Mouse (Mus musculus) cerebellum, adult 9-11 months (tissue): ENCODE measurements around the gene Pik3r2.

Experiments used
- DNase-seq: peaks from one replicate; pipeline ENCODE4 v3.0.0; 2022

The Pik3r2 gene

GRCm38 (mm10) chr8:70800648-70801047, 24.1 kb upstream of the Pik3r2 start:
- DNase-seq = peak; percentile 25

DNA sequence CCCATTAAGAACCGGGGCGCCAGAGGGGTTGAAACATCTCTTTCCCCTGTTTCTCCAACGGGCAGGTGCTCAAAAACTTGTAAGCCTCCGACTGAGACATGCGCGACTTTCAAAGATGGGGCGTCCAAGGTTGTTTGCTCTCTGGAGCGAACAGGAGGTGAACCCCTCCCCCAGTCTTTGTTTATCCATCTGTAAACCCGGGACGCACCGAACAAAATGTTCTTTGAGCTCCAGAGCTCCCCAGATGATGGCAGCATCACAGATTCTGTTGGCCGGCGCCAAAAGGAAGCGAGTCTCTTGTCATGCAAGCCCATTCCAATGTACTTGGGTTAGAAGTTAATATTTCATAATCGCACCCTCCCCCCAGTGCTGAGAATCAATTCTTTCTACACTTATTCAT, 21.8 kb upstream of the Pik3r2 start:
- peak; percentile 60 for DNase-seq

- DNase-seq = peak; percentile 92
These were observed 20.9 kb upstream of the Pik3r2 start for GRCm38 (mm10) chr8:70797081-70798070.

DNA sequence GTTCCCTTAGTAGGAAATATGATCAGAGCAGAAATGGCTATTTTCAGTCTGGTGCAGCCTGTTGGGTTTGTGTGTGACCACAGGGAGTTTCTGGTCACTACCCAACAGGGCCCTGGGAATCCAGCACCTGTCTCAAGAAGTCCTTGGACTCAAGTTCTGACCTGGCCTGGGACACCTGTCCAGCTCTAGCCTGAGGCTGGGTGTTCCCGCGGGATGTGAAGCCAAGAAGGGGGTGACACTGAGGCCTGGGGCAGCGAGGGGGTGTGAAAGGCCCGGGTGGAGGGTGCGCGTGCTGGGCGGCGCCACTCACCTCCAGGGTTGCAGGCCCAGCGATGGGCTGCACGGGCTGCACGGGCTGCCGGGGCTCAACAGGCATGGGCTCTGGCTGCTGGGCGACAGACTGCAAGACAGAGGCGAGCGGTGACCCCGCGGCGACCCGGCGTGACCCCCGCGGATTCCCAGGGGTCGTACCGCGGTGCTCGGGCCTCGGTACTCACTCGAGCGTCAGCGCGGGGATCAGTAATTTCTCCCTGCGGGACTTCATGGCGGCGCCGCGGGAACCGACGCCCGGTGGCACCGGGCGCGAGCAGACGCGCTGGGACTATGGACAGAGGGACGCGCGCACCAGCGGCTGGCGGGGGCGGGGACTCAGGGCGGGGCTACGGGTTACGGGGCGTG, 20.0 kb upstream of the Pik3r2 start:
- DNase-seq = no peak

DNA sequence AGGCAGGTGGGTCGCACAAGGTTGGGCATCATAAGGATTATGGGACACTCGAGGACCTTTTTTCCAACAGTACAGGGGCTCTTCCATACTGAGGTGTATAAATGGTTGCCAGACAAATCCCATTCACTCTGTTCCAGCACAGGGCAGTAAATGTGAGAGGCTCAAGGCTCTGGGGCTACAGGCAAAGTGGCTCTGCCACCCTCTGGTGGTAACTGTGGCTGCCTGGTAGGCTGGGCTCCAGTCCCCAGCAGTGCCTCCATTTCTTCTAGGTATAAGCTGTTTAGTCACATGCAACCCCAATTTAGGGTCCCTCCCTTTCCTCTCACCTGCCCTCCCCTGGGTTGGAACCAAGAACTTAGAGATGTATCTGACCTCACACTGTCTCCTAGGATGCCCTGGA, 18.9 kb upstream of the Pik3r2 start:
- peak; percentile 42 for DNase-seq

GRCm38 (mm10) chr8:70794215-70794614, 17.7 kb upstream of the Pik3r2 start:
- peak; percentile 53 for DNase-seq

DNA sequence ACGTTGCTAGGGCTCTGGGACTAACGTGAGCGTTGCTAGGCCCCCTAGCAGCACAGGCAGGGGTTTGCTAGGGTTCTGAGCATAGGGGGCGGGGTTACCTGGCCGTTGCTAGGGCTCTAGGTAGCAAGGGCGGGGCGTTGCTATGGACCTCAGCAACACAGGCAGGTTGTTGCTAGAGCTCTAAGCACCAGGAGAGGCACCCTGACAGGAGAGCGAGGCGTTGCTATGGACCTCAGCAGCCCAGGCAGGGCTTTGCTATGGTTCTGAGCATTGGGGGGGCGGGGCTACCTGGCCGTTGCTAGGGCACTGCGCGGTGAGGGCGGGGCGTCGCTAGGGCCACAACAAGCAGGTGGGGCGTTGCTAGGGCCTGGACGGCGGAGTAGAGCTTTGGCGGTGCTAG, 16.2 kb upstream of the Pik3r2 start:
- DNase-seq = peak; percentile 86

- peak; percentile 91 for DNase-seq
These were observed 15.6 kb upstream of the Pik3r2 start for GRCm38 (mm10) chr8:70791975-70792691.

GRCm38 (mm10) chr8:70791294-70791701, 14.8 kb upstream of the Pik3r2 start:
- no peak for DNase-seq

DNA sequence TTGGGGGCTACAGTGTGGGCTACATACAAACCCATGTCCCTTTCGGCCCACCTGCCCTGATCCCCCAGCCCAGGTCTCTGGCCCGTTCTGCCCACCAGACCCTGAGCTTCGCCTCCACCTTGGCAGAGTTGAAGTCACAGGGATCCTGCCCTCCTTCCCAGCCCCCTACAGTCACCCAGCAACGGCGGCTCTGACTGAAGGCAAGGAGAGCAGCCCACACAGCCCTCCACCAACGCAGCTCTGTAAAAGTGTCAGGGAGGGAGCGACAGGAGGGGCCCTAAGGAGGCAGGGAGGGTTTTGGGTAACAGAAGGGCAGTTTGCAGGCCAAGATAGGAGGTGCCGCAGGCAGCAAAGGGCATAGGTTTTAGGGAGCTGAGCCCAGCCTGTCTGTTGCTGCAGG, 14.3 kb upstream of the Pik3r2 start:
- DNase-seq = peak; percentile 60

DNA sequence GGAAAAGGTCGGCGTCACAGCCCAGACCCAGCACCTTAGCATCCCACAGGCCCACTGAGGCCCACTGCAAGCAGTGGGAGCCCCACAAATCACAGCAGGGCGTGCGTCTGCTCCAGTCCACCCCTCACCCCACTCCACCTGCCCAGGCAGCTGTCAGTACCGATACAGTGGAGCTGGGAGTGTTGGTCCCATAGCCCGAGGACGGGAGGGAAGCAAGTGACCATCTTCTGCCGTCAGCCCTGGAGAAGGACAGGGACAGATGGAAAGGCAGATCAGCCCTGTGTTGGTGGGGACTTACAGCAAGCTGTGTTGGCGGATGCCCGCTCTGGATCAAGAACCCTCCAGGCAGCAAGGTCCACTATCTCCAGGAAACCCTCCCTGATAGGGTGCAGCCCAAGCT, 12.5 kb upstream of the Pik3r2 start:
- peak; percentile 61 for DNase-seq

GRCm38 (mm10) chr8:70787941-70788667, 11.6 kb upstream of the Pik3r2 start:
- peak; percentile 96 for DNase-seq

GRCm38 (mm10) chr8:70787051-70787445, 10.5 kb upstream of the Pik3r2 start:
- peak; percentile 61 for DNase-seq

DNA sequence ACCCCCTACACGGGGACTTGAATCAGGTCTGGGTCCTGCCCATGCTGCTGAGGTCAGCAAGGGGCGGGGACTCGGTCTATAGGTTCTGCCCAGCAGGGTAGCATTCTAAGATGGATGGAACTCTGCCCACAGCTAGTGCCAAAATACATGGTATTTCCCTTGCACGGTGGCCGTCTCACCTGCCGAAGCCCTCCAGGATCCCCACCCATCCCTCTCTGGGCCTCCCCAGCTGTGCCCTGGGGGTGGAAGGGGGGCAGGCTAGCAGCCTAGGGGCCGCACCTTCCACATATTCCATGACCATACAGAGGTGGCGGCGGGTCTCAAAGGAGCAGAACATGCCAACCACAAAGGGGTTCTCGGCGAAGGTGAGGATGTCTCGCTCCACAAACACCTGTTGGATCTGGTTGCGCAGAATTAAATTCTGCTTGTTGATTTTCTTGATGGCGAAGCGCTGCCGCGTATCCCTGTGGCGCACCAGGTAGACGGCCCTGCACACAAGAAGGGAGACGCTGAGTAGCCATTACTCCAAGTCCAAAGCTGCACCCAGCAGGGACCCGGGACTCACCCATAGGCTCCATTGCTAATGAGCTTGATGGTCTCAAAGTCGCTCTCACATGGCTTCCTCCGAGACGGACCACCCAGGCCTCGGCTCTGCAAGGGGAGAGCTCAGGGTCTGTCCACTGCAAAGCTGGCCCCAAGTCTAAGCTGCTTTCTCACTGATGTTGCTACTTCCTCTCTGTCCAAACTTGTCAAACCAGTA, 10.0 kb upstream of the Pik3r2 start:
- peak; percentile 66 for DNase-seq

- DNase-seq = no peak
These were observed 3.6 kb upstream of the Pik3r2 start for GRCm38 (mm10) chr8:70780093-70780492.

- DNase-seq = peak; percentile 81
These were observed 540 bp downstream of the Pik3r2 start for GRCm38 (mm10) chr8:70775851-70776495.

- no peak for DNase-seq
These were observed 1.3 kb downstream of the Pik3r2 start for GRCm38 (mm10) chr8:70775227-70775626.

DNA sequence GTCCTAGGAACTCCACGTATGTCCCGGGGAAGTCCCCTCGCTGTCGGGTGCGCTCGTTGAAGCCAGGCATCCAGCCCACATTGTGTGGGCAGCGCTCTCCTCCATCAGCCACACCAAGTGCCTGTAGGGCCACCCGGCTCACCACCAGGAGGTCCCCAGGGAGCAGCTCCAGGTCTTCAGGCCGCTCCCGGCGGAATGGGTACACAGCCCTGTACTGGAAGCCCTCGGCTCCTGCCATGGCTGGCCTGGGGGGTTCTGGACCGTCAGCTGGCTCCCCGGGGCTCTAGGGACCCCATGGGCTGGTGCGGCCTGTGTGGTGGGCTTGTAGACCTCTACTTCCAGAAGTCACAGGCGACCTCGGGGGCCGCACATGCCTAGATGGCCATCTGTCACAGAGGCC, 1.8 kb downstream of the Pik3r2 start:
- peak; percentile 77 for DNase-seq

GRCm38 (mm10) chr8:70773833-70774232, 2.7 kb downstream of the Pik3r2 start:
- DNase-seq = peak; percentile 88

DNA sequence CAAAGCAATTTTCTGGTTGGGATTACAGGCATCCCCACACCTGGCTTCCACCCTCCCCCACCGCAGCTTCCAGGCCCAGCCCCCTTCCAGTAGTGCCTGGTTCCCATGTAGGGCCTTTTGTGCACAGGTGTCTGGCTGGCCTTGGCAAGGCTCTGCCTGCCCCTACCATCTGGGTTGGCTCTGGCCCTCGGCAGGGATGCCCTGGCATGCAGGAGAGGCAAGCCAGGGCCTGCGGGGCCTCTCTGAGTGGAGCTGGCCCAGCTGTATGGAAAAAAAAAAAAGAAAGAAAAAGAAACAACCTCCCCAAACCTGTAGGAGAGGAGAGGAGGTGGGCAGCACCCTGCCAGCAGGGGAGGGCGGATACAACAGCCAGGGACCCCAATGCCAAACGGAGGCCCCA, 3.1 kb downstream of the Pik3r2 start:
- peak; percentile 87 for DNase-seq

- DNase-seq = no peak
These were observed 3.6 kb downstream of the Pik3r2 start for GRCm38 (mm10) chr8:70772890-70773289.
